Mouse (Mus musculus): ENCODE data around the gene Prkacb. TPM values are rescaled to one million over a fixed set of nuclear protein-coding genes. Genes with fewer than 3 reads are reported as not detected.

Prkacb gene
- polyA plus RNA-seq, 1 experiment from 2014 or later, result 37.5 TPM

DNA sequence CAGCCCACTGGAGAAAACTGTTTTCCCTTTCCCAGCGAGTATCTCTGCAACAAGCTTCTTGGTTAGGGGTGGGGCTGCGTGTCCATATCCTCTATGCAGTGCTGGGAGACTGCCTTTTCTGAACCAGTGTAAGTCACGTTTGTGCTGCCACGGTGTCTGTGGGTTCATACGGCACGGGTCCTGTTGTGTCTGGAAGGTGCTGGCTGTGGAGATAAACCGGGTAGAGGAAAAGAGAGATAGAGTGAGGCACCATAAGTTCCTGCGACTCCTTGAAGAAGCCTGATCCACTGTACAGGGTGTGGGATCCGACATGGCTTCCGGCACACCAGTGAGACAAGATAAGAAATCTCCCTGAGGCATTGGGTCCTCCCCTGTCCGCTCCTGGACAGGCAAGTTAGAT lies 112.7 kb downstream of the Prkacb start:
- DNase-seq (ENCODE audit: low spot score), result no peak
- no peak overlapping the region for H3K27ac ChIP-seq (ENCODE audit: low read length)
- H3K4me1 ChIP-seq (ENCODE audit: insufficient read depth, low read depth, low read length), result no peaks in the 10 kb centered on the region
- no peaks in the 10 kb centered on the region for H3K36me3 ChIP-seq (ENCODE audit: insufficient read depth, low read length)
- TF ChIP-seq CTCF (IDR thresholded peaks at IDR 0.05) (no peak), EP300 (IDR thresholded peaks at IDR 0.05) (no peak)
- WGBS, result 56% methylated on average over 11 of the region's 11 CpGs
- H3K9me3 ChIP-seq (ENCODE audit: low read length), result no peaks in the 10 kb centered on the region
- no peaks in the 10 kb centered on the region for H3K27me3 ChIP-seq (replicated peaks; ENCODE audit: insufficient read depth, low read length)
- ATAC-seq, result no peak
- no peak overlapping the region for H3K9ac ChIP-seq (replicated peaks; ENCODE audit: low read depth)
- peak overlapping the region; percentile 14; the same call in 1 of the 2 replicates for H3K4me2 ChIP-seq (replicated peaks; ENCODE audit: low read depth, low read length)
- H3K4me3 ChIP-seq (ENCODE audit: low read depth, low read length), result no peak overlapping the region

DNA sequence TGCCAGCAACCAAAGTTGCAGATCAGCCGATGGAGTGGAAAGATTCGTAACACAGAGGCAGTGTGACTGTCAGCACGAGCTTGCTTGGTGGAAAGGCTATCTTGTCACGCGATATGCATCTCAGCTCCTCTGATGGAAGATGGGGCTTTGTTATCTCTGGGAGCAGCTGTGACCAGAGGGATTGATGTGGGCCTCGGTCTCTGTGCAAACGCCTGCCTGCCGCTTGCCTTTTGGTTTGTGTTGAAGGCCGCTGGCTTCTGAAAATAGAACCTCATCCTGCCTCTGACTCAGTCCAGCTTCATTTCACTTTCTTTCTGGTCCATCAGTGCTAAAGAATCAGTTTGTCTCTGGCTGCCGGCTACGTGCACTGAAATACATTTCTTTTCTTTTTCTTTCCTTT lies 113.8 kb downstream of the Prkacb start:
- no peaks in the 10 kb centered on the region for H3K9me3 ChIP-seq (ENCODE audit: low read length)
- no peak overlapping the region for H3K4me3 ChIP-seq (ENCODE audit: low read depth, low read length)
- no peaks in the 10 kb centered on the region for H3K36me3 ChIP-seq (ENCODE audit: insufficient read depth, low read length)
- TF ChIP-seq CTCF (IDR thresholded peaks at IDR 0.05) (no peak), EP300 (IDR thresholded peaks at IDR 0.05) (no peak)
- ATAC-seq (no peak), DNase-seq (ENCODE audit: low spot score) (no peak)
- H3K9ac ChIP-seq (replicated peaks; ENCODE audit: low read depth), result no peak overlapping the region
- 54% methylated on average over 11 of the region's 11 CpGs for WGBS
- H3K4me1 ChIP-seq (ENCODE audit: insufficient read depth, low read depth, low read length), result no peaks in the 10 kb centered on the region
- H3K27me3 ChIP-seq (replicated peaks; ENCODE audit: insufficient read depth, low read length), result no peaks in the 10 kb centered on the region
- H3K27ac ChIP-seq (ENCODE audit: low read length), result no peak overlapping the region
- no peak overlapping the region for H3K4me2 ChIP-seq (replicated peaks; ENCODE audit: low read depth, low read length)

DNA sequence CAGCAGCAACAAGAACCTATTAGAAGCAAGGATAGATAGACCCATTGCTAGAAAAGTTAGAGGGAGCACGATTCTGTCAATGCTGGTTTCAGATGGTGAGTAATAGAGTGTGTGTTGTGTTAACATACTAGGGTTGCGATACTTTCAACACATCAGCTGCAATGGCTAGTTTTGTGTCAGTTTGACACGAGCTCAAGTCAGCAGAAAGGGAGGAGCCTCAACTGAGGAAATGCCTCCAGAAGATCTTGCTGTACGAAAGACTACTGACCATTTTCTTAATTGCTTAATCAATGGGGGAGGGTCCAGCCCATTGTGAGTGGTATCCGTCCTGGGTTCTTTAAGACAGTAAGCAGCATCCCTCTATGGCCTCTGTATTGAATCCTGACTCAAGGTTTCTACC lies 120.2 kb downstream of the Prkacb start:
- Histone ChIP-seq H3K4me1 (ENCODE audit: insufficient read depth, low read depth, low read length) (no peaks in the 10 kb centered on the region), H3K27me3 (replicated peaks; ENCODE audit: insufficient read depth, low read length) (no peaks in the 10 kb centered on the region)
- WGBS, result 66% methylated on average over 5 of the region's 5 CpGs

DNA sequence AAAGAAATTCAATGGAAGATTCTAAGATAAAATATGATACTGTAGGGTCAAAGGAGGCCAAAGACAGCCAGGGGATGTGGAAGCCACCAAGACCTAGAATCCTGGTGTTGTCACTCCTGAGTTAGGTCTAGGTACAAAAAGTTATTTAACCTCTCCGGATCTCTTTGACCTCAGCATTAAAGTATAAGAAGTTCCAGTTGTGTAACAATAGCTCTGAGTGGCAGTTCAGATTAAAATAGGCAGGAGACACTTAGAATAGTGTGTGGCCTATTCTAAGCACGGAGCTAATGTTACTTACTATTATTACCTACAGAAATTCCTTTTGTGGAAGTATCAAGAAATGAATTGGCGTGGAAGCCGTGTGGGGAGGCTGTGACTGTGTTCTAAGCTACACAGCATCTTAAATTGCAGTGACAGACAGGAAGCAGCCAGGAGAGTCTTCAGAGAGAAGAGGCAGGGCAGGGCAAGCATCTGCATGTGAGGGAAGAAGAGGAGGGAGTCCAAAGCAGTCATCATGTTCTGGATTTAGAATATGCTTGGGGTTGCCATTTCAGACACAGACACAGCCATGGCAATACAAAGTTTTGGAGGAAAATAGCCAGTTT lies 125.6 kb downstream of the Prkacb start:
- H3K9ac ChIP-seq (replicated peaks; ENCODE audit: low read depth), result no peak overlapping the region
- H3K4me1 ChIP-seq (ENCODE audit: insufficient read depth, low read depth, low read length), result no peaks in the 10 kb centered on the region; the same call in 1 of the 2 replicates
- no peaks in the 10 kb centered on the region for H3K9me3 ChIP-seq (ENCODE audit: low read length)
- DNase-seq (ENCODE audit: low spot score) (no peak), ATAC-seq (no peak)
- WGBS, result 83% methylated on average over 4 of the region's 4 CpGs
- no peak overlapping the region for H3K4me2 ChIP-seq (replicated peaks; ENCODE audit: low read depth, low read length)
- no peak for TF ChIP-seq CTCF (IDR thresholded peaks at IDR 0.05)
- no peak for TF ChIP-seq EP300 (IDR thresholded peaks at IDR 0.05)
- H3K27ac ChIP-seq (ENCODE audit: low read length), result no peak overlapping the region
- H3K4me3 ChIP-seq (ENCODE audit: low read depth, low read length), result no peak overlapping the region
- H3K27me3 ChIP-seq (replicated peaks; ENCODE audit: insufficient read depth, low read length), result no peaks in the 10 kb centered on the region
- H3K36me3 ChIP-seq (ENCODE audit: insufficient read depth, low read length), result no peaks in the 10 kb centered on the region

More for the DNA sequence above, 120.2 kb downstream of the Prkacb start:
- Histone ChIP-seq H3K4me2 (replicated peaks; ENCODE audit: low read depth, low read length) (no peak overlapping the region), H3K9me3 (ENCODE audit: low read length) (no peaks in the 10 kb centered on the region), H3K36me3 (ENCODE audit: insufficient read depth, low read length) (no peaks in the 10 kb centered on the region), H3K27ac (ENCODE audit: low read length) (no peak overlapping the region), H3K9ac (replicated peaks; ENCODE audit: low read depth) (no peak overlapping the region), H3K4me3 (ENCODE audit: low read depth, low read length) (no peak overlapping the region)
- TF ChIP-seq EP300 (IDR thresholded peaks at IDR 0.05) (no peak), CTCF (IDR thresholded peaks at IDR 0.05) (no peak)
- no peak for DNase-seq (ENCODE audit: low spot score)
- ATAC-seq, result no peak

DNA sequence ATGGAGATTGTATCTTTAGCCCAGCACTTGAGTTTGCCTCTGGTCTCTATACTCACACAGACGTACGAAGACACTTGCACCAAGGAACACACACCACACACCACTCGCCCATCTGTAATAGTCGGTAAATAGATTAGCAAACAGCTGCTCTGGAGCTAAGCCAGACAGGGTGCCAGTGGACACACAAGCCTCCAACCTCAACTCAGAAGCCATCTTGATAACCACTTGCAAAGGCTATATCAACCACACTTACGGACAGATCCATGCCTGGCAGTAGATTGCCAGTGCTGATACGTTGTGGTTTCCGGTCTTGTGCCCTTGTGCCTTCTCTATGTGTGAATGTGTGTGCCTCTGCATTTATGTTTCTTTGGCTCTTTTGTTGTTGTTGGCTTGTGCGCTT lies 126.4 kb downstream of the Prkacb start:
- WGBS, result 84% methylated on average over 8 of the region's 8 CpGs
- TF ChIP-seq EP300 (IDR thresholded peaks at IDR 0.05) (no peak), CTCF (IDR thresholded peaks at IDR 0.05) (no peak)
- Histone ChIP-seq H3K36me3 (ENCODE audit: insufficient read depth, low read length) (no peaks in the 10 kb centered on the region), H3K9ac (replicated peaks; ENCODE audit: low read depth) (no peak overlapping the region), H3K4me3 (ENCODE audit: low read depth, low read length) (no peak overlapping the region), H3K4me1 (ENCODE audit: insufficient read depth, low read depth, low read length) (no peaks in the 10 kb centered on the region; the same call in 1 of the 2 replicates), H3K27me3 (replicated peaks; ENCODE audit: insufficient read depth, low read length) (no peaks in the 10 kb centered on the region), H3K9me3 (ENCODE audit: low read length) (no peaks in the 10 kb centered on the region), H3K27ac (ENCODE audit: low read length) (no peak overlapping the region), H3K4me2 (replicated peaks; ENCODE audit: low read depth, low read length) (no peak overlapping the region)
- DNase-seq (ENCODE audit: low spot score) (no peak), ATAC-seq (no peak)

DNA sequence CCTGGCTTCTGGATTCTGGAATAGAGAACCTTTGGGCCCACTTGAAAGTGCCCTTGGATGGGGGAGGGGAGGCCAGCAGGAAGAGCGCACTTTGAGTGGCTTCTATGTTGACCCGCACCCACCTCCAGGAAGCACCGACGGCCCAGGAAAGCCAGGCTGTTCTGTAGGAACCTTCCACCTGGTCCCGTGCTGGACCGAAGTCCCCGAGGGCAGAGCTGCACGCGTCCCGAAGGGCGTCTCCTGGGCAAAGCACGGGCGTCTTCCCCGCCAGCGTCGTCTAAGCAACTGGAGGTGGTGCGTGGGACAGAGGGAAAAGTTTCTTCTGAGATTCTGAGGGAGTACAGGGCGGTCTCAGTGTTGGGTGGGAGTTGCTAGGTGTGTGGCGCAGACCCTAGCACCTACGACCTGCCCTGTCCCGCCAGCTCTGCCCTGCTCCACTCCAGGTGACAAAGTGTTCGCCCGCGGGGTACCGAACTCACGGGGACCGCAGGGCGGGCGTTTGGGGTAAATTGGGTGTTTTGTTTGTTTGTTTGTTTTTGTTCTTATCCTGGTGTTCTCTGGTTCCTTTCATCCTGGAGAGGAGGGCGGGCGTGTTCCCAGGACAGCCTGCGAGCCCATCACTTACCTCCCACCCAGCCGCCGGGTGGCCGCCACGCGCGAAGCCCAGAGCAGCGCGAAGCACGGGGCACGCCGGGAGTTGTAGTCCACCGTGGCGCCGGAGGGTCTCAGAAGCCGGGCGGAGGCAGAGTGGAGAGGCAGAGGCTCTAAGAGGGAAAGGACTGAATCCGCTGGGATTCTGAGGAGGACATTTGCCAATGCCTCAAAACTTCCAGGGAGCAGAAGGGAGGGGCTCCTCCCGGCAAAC lies 127.7 kb downstream of the Prkacb start, which contains the start of gene Samd13:
Gene Samd13 (minus strand): TSS at position 782 of the 865 bp plus-strand sequence.
- Histone ChIP-seq H3K9me3 (ENCODE audit: low read length) (no peaks in the 10 kb centered on the region), H3K9ac (replicated peaks; ENCODE audit: low read depth) (no peak within 1 kb of the TSS; the same call in 1 of the 2 replicates), H3K4me2 (replicated peaks; ENCODE audit: low read depth, low read length) (peak within 1 kb of the TSS; percentile 77), H3K36me3 (ENCODE audit: insufficient read depth, low read length) (no peaks in the 10 kb centered on the region), H3K4me1 (ENCODE audit: insufficient read depth, low read depth, low read length) (no peaks in the 10 kb centered on the region; the same call in 1 of the 2 replicates), H3K27me3 (replicated peaks; ENCODE audit: insufficient read depth, low read length) (no peaks in the 10 kb centered on the region), H3K27ac (ENCODE audit: low read length) (no peak within 1 kb of the TSS), H3K4me3 (ENCODE audit: low read depth, low read length) (peak within 1 kb of the TSS; percentile 48)
- 3% methylated on average over 50 of the region's 50 CpGs for WGBS
- peak; percentile 90 for ATAC-seq
- TF ChIP-seq EP300 (IDR thresholded peaks at IDR 0.05) (no peak), CTCF (IDR thresholded peaks at IDR 0.05) (no peak)
- peak; percentile 49 for DNase-seq (ENCODE audit: low spot score)

Data from lung, postnatal 0 days (tissue).